Mouse (Mus musculus) adrenal gland, adult 2 months (tissue): ENCODE measurements around the gene Sema4b. TPM values are rescaled to one million over a fixed set of nuclear protein-coding genes. Genes with fewer than 3 reads are reported as not detected.

Experiments used
- DNase-seq: peaks from one replicate; pipeline ENCODE4 v3.0.0; 2021
- polyA plus RNA-seq: library from polyadenylated mRNA; depleted of rRNA; stranded (reverse); fragments of >200 nt; gene quantifications from 2 replicates; pipeline ENCODE4 v1.2.3, GENCODE M21; 2012
- total RNA-seq, 2 experiments: library from RNA; stranded (reverse); gene quantifications; 2 replicates each; pipeline ENCODE4 v1.2.3; 2021

Sema4b gene
- total and polyA plus RNA-seq, 3 experiments: 57.7 to 66.4 (median 65.8) TPM

GRCm38 (mm10) chr7:80216566-80216965 is 29.9 kb downstream of the Sema4b start:
- DNase-seq: peak; percentile 70

- peak; percentile 79 for DNase-seq
These were observed 32.0 kb downstream of the Sema4b start for GRCm38 (mm10) chr7:80218666-80219065.

DNA sequence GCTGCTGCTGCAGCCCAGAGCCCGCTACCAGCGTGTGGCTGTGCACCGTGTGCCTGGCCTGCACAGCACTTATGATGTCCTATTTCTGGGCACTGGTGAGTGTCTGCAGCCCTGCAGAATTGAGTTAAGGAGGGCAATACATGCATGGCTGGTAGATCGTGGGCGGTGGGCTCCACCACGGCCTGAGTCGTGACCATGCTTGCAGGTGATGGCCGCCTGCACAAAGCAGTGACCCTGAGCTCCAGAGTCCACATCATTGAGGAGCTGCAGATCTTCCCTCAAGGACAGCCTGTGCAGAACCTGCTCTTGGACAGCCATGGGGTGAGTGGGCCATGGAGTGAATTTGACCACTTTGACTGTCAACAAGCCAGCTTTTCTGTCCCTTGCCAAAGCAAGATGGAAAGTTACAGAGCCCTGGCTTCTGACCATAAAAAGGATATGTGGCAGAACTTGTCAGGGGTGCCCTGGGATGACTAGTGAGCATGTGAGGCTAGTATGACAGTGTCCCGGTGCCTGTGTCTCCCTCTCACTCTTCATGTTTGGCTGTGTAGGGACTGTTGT is 33.7 kb downstream of the Sema4b start:
- peak; percentile 55 for DNase-seq

DNA sequence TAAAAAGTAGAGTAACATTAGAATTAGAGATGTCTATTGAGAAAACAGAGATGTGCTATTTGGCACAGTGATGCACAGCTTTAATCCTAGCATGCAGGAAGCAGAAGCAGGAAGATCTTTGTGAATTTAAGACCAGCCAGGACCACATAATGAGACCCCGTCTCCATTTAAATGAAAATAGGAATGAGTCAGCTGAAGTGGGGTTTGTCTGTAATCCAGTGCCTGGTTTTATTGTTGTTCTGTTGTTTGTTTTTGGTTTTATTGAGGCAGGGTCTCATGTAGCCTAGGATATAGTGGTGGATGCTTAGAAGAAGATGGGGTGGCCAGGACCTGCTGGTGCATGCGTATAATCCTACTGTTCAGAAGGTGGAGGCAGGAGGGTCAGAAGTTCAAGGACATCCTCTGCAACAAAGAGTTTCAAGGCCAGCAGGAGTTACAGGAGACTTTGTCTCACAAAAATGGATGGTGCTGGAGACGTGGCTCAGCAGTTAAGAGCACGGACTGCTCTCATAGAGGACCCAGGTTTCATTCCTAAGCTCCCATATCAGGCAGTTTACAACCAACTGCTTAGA is 34.6 kb downstream of the Sema4b start:
- no peak for DNase-seq

GRCm38 (mm10) chr7:80227065-80227464 is 40.4 kb downstream of the Sema4b start:
- DNase-seq: no peak

DNA sequence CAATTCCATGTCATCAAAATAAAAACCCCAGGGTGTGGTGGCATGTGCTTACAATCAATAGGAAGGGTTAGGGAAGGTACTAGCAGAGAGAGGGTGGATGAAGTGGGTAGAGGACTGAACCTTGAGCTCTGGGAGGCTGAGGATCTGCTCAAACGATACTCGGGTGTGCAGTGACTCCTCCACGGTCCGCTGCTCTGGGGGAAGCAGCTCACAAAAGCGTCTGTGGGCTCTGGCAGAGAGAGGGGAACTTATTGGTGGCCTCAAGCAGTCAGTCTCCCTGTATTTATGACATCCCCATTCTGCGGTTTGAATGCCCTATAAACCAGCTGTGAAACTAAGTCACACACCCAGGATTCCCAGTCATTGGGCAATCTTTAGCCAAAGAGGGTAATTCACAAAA is 43.6 kb downstream of the Sema4b start:
- DNase-seq: no peak

DNA sequence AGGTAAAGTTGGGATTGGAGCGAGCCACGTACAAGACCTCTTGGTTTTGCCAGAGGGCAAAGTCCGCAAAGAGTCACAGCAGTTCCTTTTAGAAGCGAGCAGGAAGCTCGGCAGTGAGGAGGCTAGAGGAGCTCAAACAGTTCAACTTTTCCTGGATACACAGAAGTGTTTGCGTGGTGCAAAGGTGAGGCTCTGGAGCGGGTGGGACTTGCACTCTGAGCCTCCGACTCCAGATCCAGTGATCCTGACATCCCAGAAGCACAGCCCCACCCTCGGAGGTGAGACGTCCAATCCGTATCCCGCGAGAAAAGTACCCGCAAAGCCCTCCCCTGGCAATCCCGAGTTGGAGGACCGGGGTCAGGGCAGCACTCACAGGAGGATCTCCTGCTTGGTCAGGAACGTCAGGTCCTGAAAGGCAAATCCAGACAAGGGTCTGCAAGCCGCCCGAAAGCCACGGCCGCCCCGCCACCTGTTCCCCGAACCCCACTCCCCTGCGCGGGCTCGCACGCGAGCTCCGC is 45.4 kb downstream of the Sema4b start:
- no peak for DNase-seq

- peak; percentile 99 for DNase-seq
These were observed 45.9 kb downstream of the Sema4b start, which contains the start of the genes Cib1 and Gdpgp1 for GRCm38 (mm10) chr7:80232489-80233029. Cib1 (minus strand) TSS chr7:80232813. Gdpgp1 (plus strand) TSS chr7:80232865.

DNA sequence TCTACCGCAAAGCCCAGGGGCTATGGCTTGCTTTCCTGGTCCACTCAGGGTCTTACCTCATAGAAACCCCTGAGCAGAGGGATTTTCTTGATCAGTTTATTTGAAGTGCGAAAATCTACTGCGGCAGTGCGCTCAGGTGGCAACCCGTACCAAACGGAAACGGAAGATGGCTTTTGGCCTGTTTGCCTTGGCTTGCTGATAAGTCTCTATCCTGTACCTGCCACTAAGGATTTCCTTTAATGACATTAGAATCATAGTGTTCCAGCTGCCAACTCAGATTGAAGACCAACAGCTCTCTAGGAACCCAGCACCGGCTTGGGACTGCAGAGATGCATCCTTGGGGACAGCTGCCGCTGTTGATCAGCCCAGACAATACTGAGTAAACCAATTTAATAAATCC is 47.2 kb downstream of the Sema4b start:
- no peak for DNase-seq

DNA sequence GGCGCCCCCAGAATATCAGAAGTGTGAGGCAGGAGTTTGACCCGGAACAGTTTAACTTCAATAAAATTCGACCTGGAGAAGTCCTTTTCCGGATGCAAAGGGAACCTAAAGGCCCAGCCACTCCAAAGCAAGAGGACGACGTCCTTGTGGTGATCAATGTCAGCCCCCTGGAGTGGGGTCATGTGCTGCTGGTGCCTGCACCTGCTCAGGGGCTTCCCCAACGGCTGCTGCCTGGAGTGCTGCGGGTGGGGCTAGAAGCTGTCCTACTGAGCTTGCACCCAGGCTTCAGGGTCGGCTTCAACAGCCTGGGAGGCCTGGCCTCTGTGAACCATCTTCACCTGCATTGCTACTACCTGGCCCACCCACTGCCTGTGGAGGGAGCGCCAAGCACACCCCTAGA is 51.9 kb downstream of the Sema4b start:
- DNase-seq: no peak

DNA sequence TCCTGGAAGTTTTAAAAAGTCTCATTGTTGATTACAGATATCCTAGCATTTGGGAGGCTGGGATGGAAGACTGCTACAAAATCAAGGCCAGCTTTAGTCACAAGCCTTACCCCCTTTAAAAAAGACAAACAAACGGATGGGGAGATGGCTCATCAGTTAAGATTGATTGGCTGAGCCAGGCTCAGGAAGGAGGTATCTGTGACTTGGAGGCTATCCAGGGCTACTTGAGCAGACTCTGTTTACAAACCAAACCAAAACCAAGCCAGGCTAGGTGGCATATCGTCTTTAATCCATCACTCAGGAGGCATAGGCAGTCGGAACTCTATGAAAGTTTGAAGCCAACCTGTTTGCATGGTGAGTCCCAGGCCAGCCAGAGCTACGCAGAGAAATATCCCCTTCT is 55.0 kb downstream of the Sema4b start:
- DNase-seq: peak; percentile 43

DNA sequence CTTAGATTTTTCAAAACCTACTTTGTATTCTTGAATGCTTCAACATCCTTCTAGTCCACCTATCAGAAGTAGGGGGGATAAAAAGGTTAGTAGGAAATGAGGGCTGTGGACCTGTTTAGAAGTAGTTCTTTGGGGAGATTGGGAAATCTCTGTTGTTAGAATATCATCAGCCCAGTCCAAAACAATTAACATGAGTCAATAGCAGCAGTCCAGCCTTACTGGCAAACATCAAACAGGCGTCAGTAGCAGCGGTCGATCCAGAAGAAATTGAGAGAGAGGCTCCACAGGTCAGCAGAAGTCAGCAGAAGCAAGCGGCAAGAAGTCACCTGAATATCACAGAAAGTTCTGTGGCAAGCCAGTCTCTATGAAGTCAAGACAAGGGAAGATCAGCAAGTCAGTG is 58.2 kb downstream of the Sema4b start:
- no peak for DNase-seq

DNA sequence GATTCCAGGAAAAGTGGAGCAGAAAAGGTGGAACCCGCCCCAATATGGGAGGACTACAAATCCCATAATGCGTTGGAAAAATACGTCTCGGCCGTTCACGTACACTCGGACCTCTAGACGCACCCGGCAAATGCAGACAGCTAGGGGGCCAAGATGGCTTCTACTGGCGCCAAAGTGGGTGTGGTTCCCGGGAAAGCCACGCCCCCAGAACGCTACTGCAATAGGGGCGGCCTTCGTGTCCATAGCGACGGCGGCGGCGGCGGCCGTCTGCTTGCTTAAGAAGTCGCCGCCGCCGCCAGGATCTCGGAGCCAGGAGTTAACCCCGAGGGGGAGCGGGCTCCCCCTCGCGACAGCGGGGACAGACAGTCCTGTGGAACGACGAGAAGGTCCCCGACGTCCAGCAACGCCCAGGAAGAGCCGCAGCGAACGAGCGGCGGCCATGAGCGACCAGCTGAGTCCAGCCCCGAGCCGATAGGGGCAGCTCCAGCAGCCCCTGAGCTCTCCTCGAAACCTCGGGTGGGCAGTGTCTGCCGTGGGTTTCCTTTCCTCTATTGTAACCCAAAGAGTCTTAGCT is 59.6 kb downstream of the Sema4b start, which contains the start of gene Ttll13:
Ttll13 (plus strand) TSS at position 229 of the 574 bp plus-strand sequence.
- peak; percentile 99 for DNase-seq

DNA sequence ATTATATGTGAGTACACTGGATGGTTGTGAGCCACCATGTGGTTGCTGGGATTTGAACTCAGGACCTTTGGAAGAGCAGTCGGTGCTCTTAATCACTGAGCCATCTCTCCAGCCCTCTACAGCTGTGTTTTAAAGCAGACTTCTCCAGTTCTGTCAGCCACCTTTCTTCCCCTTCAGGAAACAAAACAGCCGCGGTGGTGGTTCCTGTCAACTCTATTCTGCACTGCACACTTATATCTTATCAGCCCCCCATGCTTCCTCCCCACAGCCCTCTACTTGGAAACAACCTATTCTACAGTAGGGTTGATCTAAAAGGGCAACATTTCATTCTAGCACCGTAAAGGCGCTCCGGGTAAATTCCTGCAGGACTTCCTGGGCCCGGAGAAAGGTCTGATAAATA is 60.2 kb downstream of the Sema4b start:
- no peak for DNase-seq

GRCm38 (mm10) chr7:80252437-80252836 is 65.8 kb downstream of the Sema4b start:
- DNase-seq: no peak

GRCm38 (mm10) chr7:80252886-80253285 is 66.2 kb downstream of the Sema4b start:
- no peak for DNase-seq

GRCm38 (mm10) chr7:80255981-80256380 is 69.3 kb downstream of the Sema4b start:
- DNase-seq: no peak

GRCm38 (mm10) chr7:80257706-80258105 is 71.1 kb downstream of the Sema4b start:
- no peak for DNase-seq

DNA sequence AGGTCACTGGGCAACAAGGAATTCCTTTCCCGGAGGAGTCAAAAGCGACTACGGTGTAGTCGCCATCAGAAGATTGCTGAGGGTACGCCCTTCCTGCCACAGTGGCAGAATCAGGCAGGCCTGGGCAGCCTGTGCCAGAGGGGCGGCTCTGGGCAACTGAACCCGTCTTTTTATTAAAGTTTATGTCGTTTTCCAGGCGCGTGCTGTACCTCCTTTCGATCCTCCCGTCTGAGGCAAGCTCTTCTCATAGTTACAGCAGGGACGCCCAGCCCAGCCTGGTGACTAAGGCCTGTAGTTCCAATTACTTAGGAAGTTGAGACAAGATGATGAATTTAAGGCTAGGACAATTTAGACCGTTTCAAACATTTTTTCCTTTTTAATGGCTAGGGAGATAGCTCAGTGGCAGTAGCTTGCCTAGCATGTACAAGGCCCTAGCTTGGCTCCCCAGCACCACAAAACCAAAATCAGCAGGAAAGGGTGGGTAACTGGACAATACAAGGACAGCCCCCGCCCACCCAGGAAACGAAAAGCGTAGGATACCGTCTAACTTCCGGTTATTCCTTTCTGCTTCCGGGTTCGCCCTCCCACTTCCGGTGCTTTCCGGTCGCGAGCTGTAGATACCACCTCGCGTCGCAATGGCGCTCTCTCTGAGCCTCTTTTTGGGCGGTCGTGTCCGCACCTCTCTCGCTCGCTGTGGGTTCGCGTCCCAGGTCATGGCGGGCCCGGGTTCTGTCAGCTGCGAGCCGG is 74.2 kb downstream of the Sema4b start, which contains the start of gene Ngrn:
Ngrn (plus strand) TSS at position 591 of the 747 bp plus-strand sequence.
- peak; percentile 91 for DNase-seq

- DNase-seq: no peak
These were observed 74.8 kb downstream of the Sema4b start for GRCm38 (mm10) chr7:80261372-80261990.

DNA sequence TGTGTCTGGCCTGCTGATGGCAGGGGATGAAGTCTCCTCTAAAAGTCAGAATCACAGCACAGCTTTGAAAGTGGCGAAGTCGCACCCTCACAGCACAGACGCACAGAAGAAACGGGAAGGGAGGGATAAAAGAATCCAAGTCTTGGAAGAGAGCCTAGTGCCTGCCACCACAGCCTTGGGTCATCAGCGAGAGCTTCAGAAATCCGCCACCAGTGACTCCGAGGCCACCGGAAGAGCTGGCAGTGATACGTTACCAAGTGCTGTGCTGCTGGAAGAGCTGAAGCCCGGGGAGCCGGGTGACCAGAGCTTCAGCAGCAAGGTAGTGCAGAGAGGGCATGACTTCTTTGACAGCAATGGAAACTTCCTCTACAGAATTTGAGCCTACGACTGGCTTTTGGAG is 78.0 kb downstream of the Sema4b start:
- peak; percentile 75 for DNase-seq

DNA sequence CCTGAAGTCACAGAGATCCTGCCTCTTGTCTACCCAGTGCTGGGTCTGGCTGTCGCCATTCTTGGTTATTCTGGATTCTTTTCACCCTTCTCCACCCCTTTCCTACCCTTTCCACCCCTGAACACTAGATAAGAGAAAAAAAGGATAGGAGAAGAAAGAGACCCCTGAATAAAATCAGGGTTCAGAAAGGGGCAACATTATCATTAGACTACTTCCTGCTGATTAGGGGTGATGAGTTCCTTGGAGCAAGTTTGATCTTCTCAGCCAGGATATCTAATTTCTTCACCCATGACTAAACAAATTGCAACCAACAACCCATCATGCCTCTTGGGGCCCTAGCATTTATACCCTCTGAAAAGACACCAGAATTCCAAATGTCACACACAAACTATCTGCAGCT is 81.1 kb downstream of the Sema4b start:
- DNase-seq: no peak
